Mouse (Mus musculus) spleen, postnatal 14 days (tissue): Measurements from ENCODE around the gene Nfib.

ENCODE experiments used
- DNase-seq, 2 experiments: peaks; one replicate each; pipeline ENCODE4 v3.0.0; 2021 to 2022; ENCODE audit warnings: low spot score in 2 of 2

Nfib gene

GRCm38 (mm10) chr4:82466144-82466543 lies 239.4 kb downstream of the Nfib start:
- no peak for DNase-seq

GRCm38 (mm10) chr4:82464051-82464632 lies 241.4 kb downstream of the Nfib start:
- no peak for DNase-seq

- no peak for DNase-seq
Measured at GRCm38 (mm10) chr4:82463189-82463715, 242.3 kb downstream of the Nfib start.

DNA sequence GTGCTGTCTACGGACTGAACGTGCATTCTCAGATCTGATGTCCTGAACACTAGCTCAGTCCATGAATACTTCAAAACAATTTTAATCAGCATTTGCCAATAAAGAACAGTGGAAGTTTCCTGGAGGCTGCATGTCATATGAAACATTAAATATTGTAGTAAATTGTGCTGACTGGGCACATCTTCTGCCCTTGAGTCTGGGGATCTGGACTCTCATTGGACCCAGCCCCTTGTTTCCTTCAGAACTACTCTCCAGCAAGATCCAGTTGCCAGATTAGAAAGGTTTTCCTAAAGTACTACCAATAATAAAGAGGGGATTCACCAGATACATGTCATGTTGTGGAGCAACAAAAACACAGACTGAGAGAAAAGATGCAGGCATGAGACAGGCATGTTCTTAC lies 243.9 kb downstream of the Nfib start:
- DNase-seq = no peak

DNA sequence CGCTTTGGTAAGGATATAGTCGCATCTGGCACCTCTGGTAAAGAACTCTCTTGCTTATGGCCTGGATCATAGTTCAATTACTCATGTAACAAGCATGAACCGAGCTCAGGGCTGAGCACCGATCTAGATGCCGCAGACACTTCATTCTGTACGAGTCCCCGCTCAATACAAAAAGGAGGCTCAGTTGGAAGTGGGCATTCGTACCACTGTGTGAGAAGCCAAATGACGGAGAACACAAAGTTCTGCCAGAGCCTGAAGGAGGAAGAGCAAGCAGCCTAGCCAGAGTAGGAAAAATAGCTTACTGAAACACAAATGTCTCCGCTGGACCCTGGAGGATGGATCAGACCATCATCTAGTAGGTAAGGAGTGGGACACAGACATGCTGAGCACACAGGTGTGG lies 246.7 kb downstream of the Nfib start:
- no peak for DNase-seq

DNA sequence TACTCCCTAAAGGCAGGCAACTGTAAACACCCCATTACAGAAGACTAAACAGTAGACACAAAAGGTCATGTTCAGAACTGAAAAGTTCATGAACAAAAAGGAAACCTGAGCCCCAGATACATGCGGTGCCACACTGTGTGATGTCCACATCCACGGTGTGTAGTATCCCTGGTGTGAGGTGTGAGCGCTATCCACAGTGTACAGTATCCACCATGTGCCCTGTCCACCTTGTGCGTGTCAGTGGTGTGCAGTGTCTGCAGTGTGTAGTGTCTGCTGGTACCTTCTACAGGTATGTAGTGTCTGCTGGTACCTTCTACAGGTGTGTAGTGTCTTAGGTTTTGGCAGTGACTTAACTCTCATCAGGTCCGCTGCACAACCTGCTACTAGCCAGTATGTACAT lies 248.6 kb downstream of the Nfib start:
- DNase-seq = no peak

GRCm38 (mm10) chr4:82456323-82456713 lies 249.2 kb downstream of the Nfib start:
- DNase-seq = no peak

DNA sequence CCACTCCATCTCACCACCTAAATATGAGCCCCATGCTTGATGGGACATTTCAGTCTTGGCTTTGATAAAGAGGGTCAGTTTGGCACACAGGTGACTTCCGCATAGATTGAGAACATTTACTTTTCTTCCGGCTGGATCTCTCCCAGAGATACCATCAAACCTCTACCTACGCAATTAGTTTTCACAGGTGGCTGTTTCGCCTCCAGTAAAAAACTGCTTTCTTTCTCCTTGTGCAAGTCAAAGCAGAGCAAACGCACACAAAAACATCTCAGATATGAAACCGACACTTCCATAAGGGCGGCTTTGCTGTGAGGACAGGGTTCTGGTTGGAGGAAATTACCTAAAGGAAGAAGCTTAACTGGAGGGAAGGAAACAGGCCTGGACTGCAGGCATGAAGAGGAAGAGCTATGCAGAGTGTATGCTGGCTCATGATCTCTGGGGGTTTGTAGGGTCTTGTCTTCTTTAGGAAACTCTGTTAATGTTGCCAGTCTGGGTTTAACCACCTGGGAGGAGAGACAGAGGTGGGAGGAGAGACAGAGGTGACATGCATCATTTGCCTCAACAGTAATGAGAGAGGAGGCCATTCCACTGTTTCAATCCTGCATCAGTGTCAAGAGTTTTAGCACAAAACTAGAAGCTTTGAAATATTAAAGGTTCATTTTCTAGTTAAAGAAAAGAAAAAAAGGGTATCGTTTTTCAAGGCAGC lies 249.8 kb downstream of the Nfib start:
- no peak for DNase-seq

- DNase-seq = no peak
Measured at GRCm38 (mm10) chr4:82454989-82455388, 250.6 kb downstream of the Nfib start.

DNA sequence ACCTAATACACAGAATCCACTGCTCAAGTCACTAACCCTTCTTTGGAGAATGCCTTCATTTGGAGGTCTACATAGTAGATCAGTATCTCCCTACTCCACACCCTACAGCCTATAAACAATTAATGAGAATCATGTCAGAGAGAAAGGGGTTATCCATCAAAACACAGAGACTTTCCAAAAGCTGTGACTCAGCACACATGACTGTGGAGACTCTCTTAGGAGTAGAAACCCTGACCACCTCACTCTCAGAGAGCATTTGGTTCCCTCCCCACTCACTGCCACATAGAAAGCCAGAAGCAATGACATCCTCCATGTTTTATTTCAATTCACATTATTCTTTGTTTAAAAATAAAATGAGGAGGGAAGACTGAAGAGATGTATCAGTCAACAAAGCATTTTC lies 252.2 kb downstream of the Nfib start:
- DNase-seq = no peak

DNA sequence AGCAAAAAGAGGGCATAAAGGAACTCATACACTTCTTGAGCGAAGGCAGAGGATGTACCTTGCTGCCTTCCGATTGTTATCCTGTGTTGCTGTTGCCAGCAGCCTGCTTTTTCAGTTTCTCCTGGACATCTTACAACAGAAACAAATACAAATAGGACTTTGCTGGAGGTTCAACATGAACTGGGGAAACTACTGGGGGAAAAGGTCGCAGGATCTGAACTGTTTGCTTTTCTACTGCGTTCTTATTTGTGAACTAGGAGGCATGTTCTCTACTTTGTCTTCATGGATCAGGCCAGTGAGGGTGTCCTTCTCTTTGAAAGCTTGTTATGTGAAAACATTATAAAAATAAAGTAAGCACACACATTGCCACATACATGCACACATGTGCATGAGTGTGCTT lies 252.6 kb downstream of the Nfib start:
- no peak for DNase-seq

- no peak for DNase-seq
Measured at GRCm38 (mm10) chr4:82447061-82447671, 258.4 kb downstream of the Nfib start.

GRCm38 (mm10) chr4:82444078-82444477 lies 261.5 kb downstream of the Nfib start:
- no peak for DNase-seq

GRCm38 (mm10) chr4:82443441-82443840 lies 262.1 kb downstream of the Nfib start:
- DNase-seq = no peak

DNA sequence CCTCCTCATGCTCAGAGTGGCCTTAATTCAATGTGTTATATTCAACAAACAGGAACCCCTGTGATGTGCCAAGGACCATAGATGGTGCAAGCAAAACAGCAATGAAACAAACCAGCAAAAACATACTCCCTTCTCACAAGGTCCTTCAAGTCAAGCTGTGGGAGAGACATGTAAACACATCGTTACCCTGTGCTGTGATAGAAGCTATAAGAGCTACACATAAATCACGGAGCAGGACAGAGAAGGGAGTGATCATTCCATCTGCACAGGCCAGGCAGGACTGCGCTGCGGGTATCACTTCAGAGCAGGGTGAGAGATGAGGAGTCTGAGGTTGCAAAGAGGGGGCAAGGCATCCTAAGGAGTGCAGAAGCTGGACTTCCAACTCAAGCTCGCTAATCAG lies 262.5 kb downstream of the Nfib start:
- DNase-seq = no peak

- no peak for DNase-seq
Measured at GRCm38 (mm10) chr4:82440606-82441005, 264.9 kb downstream of the Nfib start.

GRCm38 (mm10) chr4:82439813-82440212 lies 265.7 kb downstream of the Nfib start:
- DNase-seq = no peak

DNA sequence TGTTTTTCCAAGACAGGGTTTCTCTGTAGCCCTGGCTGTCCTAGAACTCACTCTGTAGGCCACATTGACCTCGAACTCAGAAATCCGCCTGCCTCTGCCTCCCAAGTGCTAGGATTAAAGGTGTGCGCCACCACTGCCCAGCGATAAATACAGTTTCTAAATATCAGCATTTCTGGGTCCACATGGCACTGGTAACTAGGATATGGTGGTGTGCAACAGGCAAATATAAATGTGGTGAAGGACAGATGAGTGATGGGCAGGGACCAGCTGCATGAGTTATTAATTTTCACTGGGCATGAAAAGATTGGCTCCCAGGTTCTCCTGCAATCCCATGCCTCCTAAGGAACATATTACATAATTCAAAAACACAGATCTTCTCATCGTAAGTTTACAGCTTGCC lies 266.9 kb downstream of the Nfib start:
- no peak for DNase-seq

DNA sequence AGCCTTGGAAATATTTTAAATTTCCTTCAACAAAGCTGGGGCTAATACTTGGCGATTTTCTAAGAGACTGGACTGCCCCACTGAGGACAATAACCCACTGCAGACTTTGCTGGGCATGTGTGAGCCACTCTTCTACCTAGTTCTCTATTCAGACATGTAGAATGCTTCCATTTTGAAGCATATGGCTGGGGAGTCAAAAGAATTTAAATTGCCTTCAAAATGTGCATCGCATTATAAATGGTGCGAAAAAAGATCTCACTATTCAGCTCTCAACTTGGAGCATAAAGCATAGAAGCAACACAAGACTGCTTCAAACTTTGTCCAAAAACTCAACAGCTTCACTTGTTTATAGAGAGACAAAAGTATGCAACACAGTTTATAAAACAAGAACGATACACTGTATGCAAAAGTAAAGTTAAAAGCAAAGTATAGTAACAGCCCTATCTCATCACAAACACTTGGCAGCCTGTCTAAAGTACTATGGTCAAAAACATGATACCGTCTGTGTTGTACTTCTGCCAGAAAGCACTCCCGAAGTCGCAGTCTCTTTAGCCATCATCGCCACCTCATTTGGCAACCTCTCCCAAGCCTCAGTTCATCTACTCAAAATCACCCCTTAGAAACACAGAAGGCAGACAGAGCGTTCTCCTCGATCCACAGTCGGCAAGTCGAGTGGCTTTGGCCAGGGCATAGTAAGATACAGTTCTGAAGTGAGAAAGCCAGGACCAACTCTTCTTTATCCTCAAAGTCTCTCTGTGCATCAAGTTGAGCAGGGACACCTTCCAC lies 267.8 kb downstream of the Nfib start:
- no peak for DNase-seq

DNA sequence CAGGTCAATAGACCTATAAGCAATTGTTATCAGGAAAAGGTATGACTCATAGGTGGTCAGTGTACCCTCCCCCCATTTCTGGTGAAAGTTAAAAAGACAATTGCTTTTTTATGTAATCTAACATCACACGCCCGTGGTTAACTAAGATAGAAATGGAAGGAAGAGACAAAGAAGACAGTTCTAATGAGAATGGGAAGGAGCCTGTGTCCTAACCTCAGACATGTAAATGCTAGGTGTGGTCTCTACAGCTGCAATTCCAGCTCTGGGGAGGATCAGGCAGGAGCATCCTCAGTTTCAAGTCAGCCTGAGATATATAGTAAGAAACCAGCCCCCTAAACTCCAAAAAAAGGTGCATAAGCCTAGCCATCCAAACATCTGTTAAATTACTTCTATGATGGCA lies 268.9 kb downstream of the Nfib start:
- DNase-seq = no peak

- no peak for DNase-seq
Measured at GRCm38 (mm10) chr4:82435716-82436115, 269.8 kb downstream of the Nfib start.

DNA sequence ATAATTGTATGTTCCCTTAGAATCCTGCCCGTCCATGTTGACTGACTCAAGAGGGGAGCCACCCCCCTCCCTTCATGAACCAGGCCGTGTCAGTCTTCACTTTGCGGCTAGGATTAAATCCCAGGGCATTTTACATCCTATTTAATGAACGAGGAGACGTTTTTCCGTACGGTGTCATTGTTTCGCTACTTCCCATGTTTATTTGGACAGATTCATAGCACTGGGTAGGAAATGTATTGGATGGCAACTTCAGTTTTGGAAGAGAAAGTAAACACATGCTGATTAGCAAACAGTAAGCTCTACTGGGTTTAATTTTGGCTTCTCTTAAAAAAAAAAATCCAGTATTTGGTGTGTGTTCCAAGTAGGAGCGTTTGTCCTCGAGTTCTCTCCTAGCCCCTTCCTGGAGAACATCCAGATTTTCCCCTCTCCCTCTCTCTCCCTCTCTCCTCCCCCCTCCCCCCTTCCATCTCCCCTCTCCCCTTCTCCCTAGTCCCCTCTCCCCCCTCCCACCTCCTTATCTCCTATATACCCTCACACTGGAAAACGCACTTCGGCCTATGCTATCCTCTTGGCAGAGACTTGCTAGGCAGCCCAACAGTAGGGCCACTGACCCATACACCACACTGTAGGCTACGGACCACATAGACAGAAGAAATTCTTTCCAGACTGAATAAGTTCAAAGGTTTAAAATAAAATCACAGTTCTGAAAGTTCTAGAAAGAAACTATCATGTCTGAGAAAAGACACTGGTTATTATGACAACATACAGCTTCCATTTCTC lies 271.4 kb downstream of the Nfib start:
- no peak for DNase-seq
